Mouse (Mus musculus) ES-E14 (cell line): ENCODE measurements around the gene Cpt1a.

Experiments
- CHD2 ChIP-seq: IDR thresholded peaks from 2 replicates; pipeline ENCODE4 v1.6.1; 2014; ENCODE audit warnings: mild to moderate bottlenecking, low read depth, low read length, inconsistent platforms
- HCFC1 ChIP-seq: IDR thresholded peaks from 2 replicates; pipeline ENCODE4 v1.6.1; 2012; ENCODE audit warnings: low read length, inconsistent platforms, borderline replicate concordance; ENCODE audit not compliant: insufficient read depth
- MAFK ChIP-seq: IDR thresholded peaks from 2 replicates; pipeline ENCODE4 v1.6.1; 2014; ENCODE audit warnings: mild to moderate bottlenecking, low read depth, low read length, inconsistent platforms; ENCODE audit not compliant: insufficient read depth
- ZC3H11A ChIP-seq: IDR thresholded peaks from 2 replicates; pipeline ENCODE4 v1.6.1; 2012; ENCODE audit warnings: low read depth, mild to moderate bottlenecking, inconsistent platforms, low read length, borderline replicate concordance
- ZNF384 ChIP-seq: IDR thresholded peaks from 2 replicates; pipeline ENCODE4 v1.6.1; 2012; ENCODE audit warnings: low read depth, low read length, inconsistent platforms

GRCm38 (mm10) chr19:3323201-3323621 lies 1.1 kb downstream of the Cpt1a start:
- TF ChIP-seq ZNF384 (no peak), HCFC1 (no peak), CHD2 (no peak), MAFK (no peak), ZC3H11A (no peak)
